Mouse (Mus musculus) naive thymus-derived CD4-positive, alpha-beta T cell, adult 2 months (primary cell): ENCODE data around the gene Krt39.

ENCODE experiments used
- DNase-seq: peaks from one replicate; pipeline ENCODE4 v3.0.0-alpha.2; 2011; ENCODE audit warnings: low read depth

The Krt39 gene

DNA sequence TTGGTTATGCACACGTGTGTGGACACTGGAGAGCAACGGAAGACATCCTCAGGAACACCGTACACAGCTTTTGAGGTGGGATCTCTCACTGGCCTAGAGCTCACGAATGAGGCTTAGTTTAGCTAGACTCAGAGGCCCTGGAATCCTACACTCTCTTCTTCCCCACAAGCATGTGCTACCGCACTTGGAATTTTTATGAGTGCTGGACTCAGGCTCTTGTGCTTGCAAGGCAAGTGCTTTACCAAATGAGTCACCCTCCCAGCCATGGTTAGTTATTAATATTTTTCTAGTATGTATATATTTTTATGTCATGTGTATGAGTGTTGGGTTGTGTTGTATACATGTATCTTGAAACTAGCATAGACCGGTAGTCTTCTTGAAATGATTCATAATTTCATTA lies 49.2 kb downstream of the Krt39 start:
- no peak for DNase-seq

- no peak for DNase-seq
These were observed 51.9 kb downstream of the Krt39 start for GRCm38 (mm10) chr11:99469228-99469627.

DNA sequence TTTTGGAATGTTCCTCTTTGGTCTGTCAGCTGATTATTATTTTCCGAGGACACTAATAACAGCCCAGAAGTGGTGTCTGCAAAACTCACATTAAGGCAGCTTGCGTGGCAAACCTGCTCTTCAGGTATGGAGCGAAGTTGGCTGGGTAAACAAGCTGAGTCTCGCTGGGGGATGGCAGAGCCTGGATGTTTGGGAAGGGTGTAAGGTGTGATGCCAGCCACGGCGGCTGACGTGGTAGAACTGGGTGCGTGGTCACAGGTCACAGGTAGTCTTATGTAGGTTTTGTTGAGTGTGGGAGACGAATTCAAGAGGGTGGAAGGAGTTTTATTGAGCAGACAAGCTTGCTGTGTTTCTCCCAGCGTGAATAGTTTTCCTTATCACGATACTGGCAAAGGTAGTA lies 52.6 kb downstream of the Krt39 start:
- DNase-seq, result no peak

- DNase-seq, result no peak
These were observed 54.8 kb downstream of the Krt39 start for GRCm38 (mm10) chr11:99466316-99466715.

GRCm38 (mm10) chr11:99464836-99465235 lies 56.3 kb downstream of the Krt39 start:
- peak; percentile 79 for DNase-seq
